Mouse (Mus musculus) right cerebral cortex, postnatal 4 days (tissue): ENCODE measurements at regions not wholly inside any gene's neighbourhood (a gene's known extent, or its start where the extent isn't known, plus 50 kb on each side); places are given as distances from the start of the nearest gene placed in this dataset.

Source experiments
- DNase-seq: peaks from one replicate; pipeline ENCODE4 v3.0.0-alpha.2; 2022

- DNase-seq, result no peak
Measured at GRCm38 (mm10) chr5:33512253-33512884, 78.6 kb upstream of the Nkx1-1 start.

- no peak for DNase-seq
Measured at GRCm38 (mm10) chr5:33511529-33512252, 77.9 kb upstream of the Nkx1-1 start.

- no peak for DNase-seq
Measured at GRCm38 (mm10) chr5:33505786-33506185, 72.0 kb upstream of the Nkx1-1 start.

GRCm38 (mm10) chr5:33501735-33502495 lies 68.1 kb upstream of the Nkx1-1 start:
- DNase-seq, result no peak

GRCm38 (mm10) chr5:33501211-33501610 lies 67.4 kb upstream of the Nkx1-1 start:
- DNase-seq, result no peak

GRCm38 (mm10) chr5:33495900-33496529 lies 62.2 kb upstream of the Nkx1-1 start:
- peak; percentile 85 for DNase-seq

- DNase-seq, result no peak
Measured at GRCm38 (mm10) chr5:33495276-33495675, 61.5 kb upstream of the Nkx1-1 start.

GRCm38 (mm10) chr5:33492604-33493315 lies 59.0 kb upstream of the Nkx1-1 start:
- no peak for DNase-seq

GRCm38 (mm10) chr5:33489286-33489685 lies 55.5 kb upstream of the Nkx1-1 start:
- DNase-seq, result no peak

- DNase-seq, result no peak
Measured at GRCm38 (mm10) chr5:33488152-33488561, 54.4 kb upstream of the Nkx1-1 start.

- DNase-seq, result no peak
Measured at GRCm38 (mm10) chr5:33485765-33486164, 52.0 kb upstream of the Nkx1-1 start.
